Mouse (Mus musculus) erythroblast, adult 5-6 weeks (primary cell): ENCODE data around the gene Tomm6. TPM values are rescaled to one million over a fixed set of nuclear protein-coding genes. Genes with fewer than 3 reads are reported as not detected.

Source experiments
- ATAC-seq: replicated peaks from 2 replicates; pipeline ENCODE4 v1.8.0; 2016; ENCODE audit warnings: moderate number of reproducible peaks, mild to moderate bottlenecking, moderate TSS enrichment, inconsistent platforms; ENCODE audit not compliant: poor library complexity, low FRiP score, severe bottlenecking
- total RNA-seq, 2 experiments: library from RNA; stranded (forward) in 1 of 2; stranded (reverse) in 1 of 2; fragments of 150-400 nt in 1 of 2; fragments of 200-764, 138-1000 nt in 1 of 2; gene quantifications; 2 replicates each; pipeline versions ENCODE4 v1.2.3 to v1.2.4; 2015 to 2017; ENCODE audit warnings: low replicate concordance in 2 of 2

The Tomm6 gene
- total RNA-seq, 2 experiments from 2014 or later, result 10.8 to 24.2 TPM

- no peak for ATAC-seq
Measured at GRCm38 (mm10) chr17:47698156-47698555, 10.0 kb upstream of the Tomm6 start.

DNA sequence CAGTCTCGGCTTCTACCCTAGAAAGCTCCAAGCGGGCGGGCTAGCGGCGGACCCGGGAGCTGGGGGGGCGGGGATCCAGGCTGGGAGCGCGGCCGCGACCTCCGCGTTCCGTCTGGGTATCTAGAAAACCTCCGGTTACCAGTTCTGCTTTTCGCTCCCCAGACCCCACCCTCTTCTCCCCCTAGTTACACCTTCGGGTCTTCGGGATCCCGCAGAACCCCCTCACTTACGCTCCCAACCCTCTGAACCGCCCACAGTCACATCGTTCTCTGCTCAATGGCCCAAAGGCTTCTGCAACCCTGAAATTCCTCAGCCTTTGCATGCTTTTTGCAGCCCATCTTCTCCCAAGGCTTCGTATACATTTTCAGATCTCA lies 7.1 kb upstream of the Tomm6 start:
- ATAC-seq, result no peak

- ATAC-seq, result peak; percentile 88
Measured at GRCm38 (mm10) chr17:47694503-47695336, 6.5 kb upstream of the Tomm6 start, which contains the start of gene Prickle4. Gene Prickle4, minus strand, starts transcription at chr17:47694736.

DNA sequence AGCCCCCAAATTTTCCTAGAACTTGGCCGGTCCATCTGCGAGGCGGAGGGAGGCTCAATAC lies 6.1 kb upstream of the Tomm6 start, which contains the start of gene Gm21981:
TSS of gene Gm21981 (minus strand) at position 14 of the 61 bp plus-strand sequence.
- ATAC-seq, result no peak

DNA sequence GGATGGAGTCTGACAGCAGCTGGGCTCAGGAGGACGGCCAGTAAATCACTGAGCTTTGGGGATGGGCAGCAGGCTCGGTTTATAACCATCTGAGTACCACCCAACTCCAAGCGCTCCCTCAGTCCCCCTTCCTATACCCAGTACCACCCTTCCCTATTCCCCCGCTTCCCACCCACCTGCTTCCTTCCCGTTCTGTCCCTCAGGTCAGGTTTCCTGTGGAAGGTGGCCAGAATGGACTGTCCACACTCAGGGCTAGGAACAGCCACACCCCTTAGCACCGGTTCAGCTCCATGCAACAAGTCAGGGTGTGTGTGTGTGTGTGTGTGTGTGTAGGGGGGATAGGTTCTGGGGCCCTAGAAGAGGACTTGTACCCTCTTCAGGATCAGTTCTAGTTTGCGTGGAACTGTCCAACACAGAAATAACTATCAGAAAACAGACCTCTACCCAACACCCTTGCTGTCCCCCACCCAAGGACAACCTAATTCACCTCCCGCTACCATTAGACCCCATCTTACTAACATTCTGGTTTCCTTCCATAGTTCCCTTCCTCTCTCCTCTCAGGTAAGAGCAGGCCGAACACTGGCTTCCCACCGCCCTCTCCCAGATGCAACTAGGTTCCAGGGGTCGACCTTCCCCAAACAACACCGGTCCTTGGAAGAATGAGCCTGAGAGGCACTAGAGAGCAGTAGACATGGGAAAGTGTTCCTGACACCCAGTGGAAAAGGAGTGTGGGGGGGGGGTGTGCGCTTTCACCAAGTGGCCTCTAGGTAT lies 5.7 kb upstream of the Tomm6 start:
- ATAC-seq, result no peak

- no peak for ATAC-seq
Measured at GRCm38 (mm10) chr17:47691650-47692049, 3.5 kb upstream of the Tomm6 start.

DNA sequence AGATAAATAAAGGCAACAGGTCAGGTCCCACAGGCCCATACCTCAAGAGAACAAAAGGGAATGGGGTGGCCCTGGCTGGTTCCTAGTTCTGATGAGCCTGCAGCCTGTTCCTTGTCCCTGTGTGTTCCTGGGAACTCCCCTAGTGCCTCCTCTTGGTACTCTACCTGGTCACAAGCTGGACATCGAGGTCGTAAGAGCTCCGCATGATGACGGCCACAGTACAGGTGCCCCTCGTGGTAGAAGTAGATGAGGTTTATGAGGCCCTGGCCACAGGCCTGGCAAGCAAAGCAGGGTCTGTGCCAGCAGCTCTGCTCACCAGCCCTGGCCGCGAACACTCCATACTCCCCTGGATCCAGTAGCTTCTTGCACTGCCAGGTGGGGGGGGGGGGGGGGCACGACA lies 1.7 kb upstream of the Tomm6 start:
- no peak for ATAC-seq

- no peak for ATAC-seq
Measured at GRCm38 (mm10) chr17:47688608-47689575, 706 bp upstream of the Tomm6 start, which contains the start of gene Frs3. Gene Frs3, plus strand, starts transcription at chr17:47689030.

DNA sequence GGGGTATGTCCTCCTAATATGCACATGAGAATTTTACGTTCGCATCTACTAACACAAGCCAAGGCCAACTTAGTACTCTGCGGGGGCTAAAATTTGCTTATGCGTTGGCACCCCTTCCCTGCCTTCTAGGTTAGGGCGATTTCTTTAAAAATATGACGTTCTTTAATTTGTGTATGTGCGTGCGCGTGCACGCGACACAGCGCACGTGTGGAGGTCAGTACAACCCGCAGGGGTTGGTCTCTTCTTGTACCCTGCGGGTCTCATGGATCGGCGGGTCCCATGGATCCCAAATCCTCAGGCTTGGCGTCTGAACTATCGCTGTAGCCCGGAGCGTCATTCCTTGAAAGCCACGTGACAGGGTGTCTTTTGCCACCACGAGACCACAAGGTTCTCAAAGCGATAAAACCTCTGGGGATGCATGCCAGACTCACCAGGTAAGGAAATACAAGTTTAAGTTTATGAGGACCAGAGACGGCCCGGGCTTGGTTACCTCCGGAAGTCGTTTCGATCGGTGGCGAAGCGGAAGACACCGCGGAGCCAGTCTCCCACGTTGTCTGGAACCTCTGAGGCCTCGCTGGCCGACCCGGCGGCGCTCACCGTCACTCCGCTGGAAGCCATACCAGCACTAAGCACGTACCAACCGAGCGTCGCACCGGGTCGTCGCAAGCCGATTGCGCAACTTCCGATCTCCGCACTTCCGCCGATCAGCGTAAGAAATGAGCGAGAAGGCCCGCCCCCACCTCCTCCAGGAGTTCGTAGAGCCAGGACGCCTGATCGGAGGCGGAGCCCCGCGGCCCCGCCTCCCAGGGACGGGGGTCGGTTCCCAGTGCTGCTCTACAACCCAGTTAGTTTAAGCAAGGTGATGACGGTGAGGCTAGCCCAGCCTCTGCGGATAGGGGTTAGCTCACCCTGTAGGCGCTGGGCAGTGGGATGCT lies 510 bp downstream of the Tomm6 start:
- ATAC-seq, result peak; percentile 95

DNA sequence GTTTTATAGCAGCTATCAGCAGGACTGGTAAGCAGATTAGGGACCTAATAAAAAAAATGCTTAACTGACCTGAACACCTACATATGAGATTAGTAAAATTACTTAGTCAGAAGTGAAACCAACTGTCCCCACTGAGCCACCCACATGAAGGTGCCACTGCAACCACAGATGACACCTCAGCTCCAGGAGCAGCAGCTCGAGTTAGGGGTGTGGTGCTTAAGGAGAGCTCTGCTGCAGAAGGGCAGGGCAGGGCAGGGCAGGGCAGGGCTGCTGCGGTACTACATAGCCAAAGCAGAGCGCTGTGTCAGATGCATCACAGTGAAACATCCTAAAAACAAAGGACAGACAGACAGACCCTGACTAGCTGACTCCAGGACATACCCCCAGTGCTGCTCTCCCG lies 5.3 kb downstream of the Tomm6 start:
- ATAC-seq, result no peak

- no peak for ATAC-seq
Measured at GRCm38 (mm10) chr17:47678702-47679101, 9.5 kb downstream of the Tomm6 start.

GRCm38 (mm10) chr17:47678238-47678637 lies 9.9 kb downstream of the Tomm6 start:
- ATAC-seq, result no peak

DNA sequence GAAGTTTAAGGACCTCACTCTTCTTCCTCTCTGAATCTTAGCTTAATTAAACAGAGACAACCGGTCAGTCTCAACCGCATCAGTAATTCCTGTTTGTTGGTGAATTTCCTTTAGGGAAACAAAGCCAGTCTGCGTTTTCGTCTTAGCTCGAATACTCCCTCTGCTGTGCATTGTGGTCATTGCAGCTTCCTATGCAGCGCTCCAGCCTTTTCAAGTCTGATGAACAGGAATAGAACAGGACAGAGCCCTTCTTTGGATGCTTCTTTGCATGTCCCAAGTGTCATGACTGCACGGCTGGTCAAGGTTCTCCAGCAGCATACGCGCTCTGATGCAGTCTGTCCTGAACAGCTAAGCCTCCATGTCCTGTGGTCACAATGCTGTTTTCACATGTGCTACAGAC lies 11.6 kb downstream of the Tomm6 start:
- ATAC-seq, result 0 out of 2 replicates have a peak, but pooled peaks have one; percentile 54

GRCm38 (mm10) chr17:47672311-47673111 lies 15.7 kb downstream of the Tomm6 start:
- no peak for ATAC-seq

- ATAC-seq, result no peak
Measured at GRCm38 (mm10) chr17:47671988-47672310, 16.2 kb downstream of the Tomm6 start.

GRCm38 (mm10) chr17:47669166-47669565 lies 19.0 kb downstream of the Tomm6 start:
- ATAC-seq, result no peak

- no peak for ATAC-seq
Measured at GRCm38 (mm10) chr17:47664474-47664873, 23.7 kb downstream of the Tomm6 start.

- no peak for ATAC-seq
Measured at GRCm38 (mm10) chr17:47663009-47663713, 25.0 kb downstream of the Tomm6 start.
